Comparison of ENCODE assay signal across 8 mouse cellular contexts in the genomic region with DNA sequence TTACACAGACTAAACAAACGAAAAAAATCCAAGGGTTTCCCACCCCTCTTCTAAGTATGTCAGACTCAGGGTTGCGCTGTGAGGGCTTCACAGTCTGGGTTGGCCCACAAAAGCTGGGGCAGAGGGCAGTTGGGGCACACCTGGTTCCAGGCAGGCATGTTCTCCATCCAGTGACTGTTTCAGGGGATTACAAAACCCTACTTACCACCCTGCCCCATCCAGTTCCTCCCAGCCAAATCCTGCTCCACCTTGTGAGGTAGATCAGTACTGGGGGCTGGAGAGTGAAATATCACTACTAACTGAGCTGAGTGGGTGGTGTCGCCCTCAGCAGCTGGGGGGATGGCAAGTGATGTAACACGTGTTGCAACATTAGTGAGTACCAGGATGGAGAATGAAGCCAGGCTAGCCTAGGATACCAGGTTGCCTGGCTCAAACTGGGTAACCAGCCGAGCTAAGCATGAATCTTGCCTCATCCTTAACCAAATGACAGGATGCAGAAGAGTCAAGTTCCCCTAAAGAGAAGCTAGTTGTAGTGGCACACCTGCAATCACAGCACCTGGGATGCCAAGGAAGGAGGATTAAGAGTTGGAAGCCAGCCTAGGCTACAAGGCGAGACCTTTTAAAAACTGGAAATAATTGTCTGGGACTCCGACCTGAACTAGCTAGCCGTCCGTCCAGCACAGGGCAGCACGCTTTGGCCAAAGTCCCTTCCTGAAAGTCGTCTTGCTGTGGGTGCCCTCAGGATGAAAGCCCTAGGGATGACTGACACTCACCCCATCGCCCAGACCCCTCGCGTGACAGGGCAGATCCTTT. TPM values are rescaled to one million over a fixed set of nuclear protein-coding genes. Genes with fewer than 3 reads are reported as not detected.
A peak's percentile ranks its signal among the peaks of the same experiment; 100 is the strongest.
DNase-seq lines count a peak whose midpoint lies in the region; ATAC-seq and TF ChIP-seq lines count a peak whose summit lies in the region.

No protein-coding gene starts in this region.

- H3K79me2 ChIP-seq in liver, adult 2 months (ENCODE audit: control insufficient read depth, insufficient read depth, low read length), result peaks cover 38% of the 10 kb centered on the region

- H3K4me3 ChIP-seq in spleen, adult 2 months (ENCODE audit: extremely low read depth, insufficient read depth, insufficient read length), result peak overlapping the region; percentile 58
- H3K4me3 ChIP-seq in embryonic facial prominence, embryonic 14.5 days (ENCODE audit: low read depth, low read length), result peak overlapping the region; percentile 61
- peak overlapping the region; percentile 73 for H3K4me3 ChIP-seq in hindbrain, postnatal 0 days (ENCODE audit: low read length)
- H3K4me3 ChIP-seq in liver, adult 2 months (ENCODE audit: insufficient read depth, low read depth, low read length), result peak overlapping the region; percentile 78
- H3K4me3 ChIP-seq in neural tube, embryonic 13.5 days, result peak overlapping the region; percentile 76

- TF ChIP-seq CTCF in spleen, adult 2 months (IDR thresholded peaks at IDR 0.05; ENCODE audit: extremely low read depth, insufficient read depth, insufficient read length, insufficient replicate concordance), result no peak
- no peak for TF ChIP-seq CTCF in hindbrain, postnatal 0 days (IDR thresholded peaks at IDR 0.05; ENCODE audit: low read depth)
- TF ChIP-seq CTCF in liver, adult 2 months (IDR thresholded peaks at IDR 0.05; ENCODE audit: low read depth, low read length), result no peak

- H3K9me3 ChIP-seq in embryonic facial prominence, embryonic 14.5 days (ENCODE audit: control insufficient read depth, low read length), result no peaks in the 10 kb centered on the region
- H3K9me3 ChIP-seq in hindbrain, postnatal 0 days (ENCODE audit: low read length), result no peaks in the 10 kb centered on the region
- H3K9me3 ChIP-seq in neural tube, embryonic 13.5 days, result no peaks in the 10 kb centered on the region

- 29% methylated on average over 14 of the region's 14 CpGs for WGBS in spleen, adult 2 months
- 21% methylated on average over 14 of the region's 14 CpGs for WGBS in embryonic facial prominence, embryonic 14.5 days
- WGBS in hindbrain, postnatal 0 days, result 16% methylated on average over 14 of the region's 14 CpGs
- WGBS in liver, adult 2 months, result 9% methylated on average over 14 of the region's 14 CpGs
- 20% methylated on average over 14 of the region's 14 CpGs for WGBS in neural tube, embryonic 13.5 days

- no peak overlapping the region for H3K27ac ChIP-seq in spleen, adult 2 months (ENCODE audit: insufficient read depth, low read length)
- H3K27ac ChIP-seq in embryonic facial prominence, embryonic 14.5 days (replicated peaks; ENCODE audit: low read depth, low read length), result no peak overlapping the region
- H3K27ac ChIP-seq in hindbrain, postnatal 0 days, result peak overlapping the region; percentile 80
- H3K27ac ChIP-seq in liver, adult 2 months (replicated peaks; ENCODE audit: insufficient read depth, low read depth, low read length), result peak overlapping the region; percentile 78
- H3K27ac ChIP-seq in neural tube, embryonic 13.5 days (replicated peaks), result no peak overlapping the region

- ATAC-seq in embryonic facial prominence, embryonic 14.5 days (ENCODE audit: low read depth), result no peak
- peak; percentile 6; the same call in 1 of the 2 replicates for ATAC-seq in hindbrain, postnatal 0 days
- ATAC-seq in neural tube, embryonic 13.5 days (ENCODE audit: low read depth), result 0 out of 2 replicates have a peak, but pooled peaks have one; percentile 1

- H3K4me2 ChIP-seq in embryonic facial prominence, embryonic 14.5 days (ENCODE audit: low read depth, low read length), result peak overlapping the region; percentile 93
- H3K4me2 ChIP-seq in hindbrain, postnatal 0 days (ENCODE audit: low read depth, low read length), result peak overlapping the region; percentile 81
- H3K4me2 ChIP-seq in neural tube, embryonic 13.5 days, result peak overlapping the region; percentile 91

- no peaks in the 10 kb centered on the region for H3K27me3 ChIP-seq in spleen, adult 2 months (ENCODE audit: control insufficient read depth, insufficient read depth, low read length)
- H3K27me3 ChIP-seq in embryonic facial prominence, embryonic 14.5 days (replicated peaks; ENCODE audit: control insufficient read depth, insufficient read depth, low read length), result no peaks in the 10 kb centered on the region
- H3K27me3 ChIP-seq in hindbrain, postnatal 0 days (ENCODE audit: insufficient read depth, low read length), result no peaks in the 10 kb centered on the region
- no peaks in the 10 kb centered on the region for H3K27me3 ChIP-seq in liver, adult 2 months (ENCODE audit: control insufficient read depth, insufficient read depth, low read length)
- H3K27me3 ChIP-seq in neural tube, embryonic 13.5 days, result peaks cover 18% of the 10 kb centered on the region

- peak overlapping the region; percentile 79 for H3K9ac ChIP-seq in embryonic facial prominence, embryonic 14.5 days (ENCODE audit: low read depth, low read length)
- peak overlapping the region; percentile 72 for H3K9ac ChIP-seq in hindbrain, postnatal 0 days (replicated peaks; ENCODE audit: low read length)
- H3K9ac ChIP-seq in liver, adult 2 months (ENCODE audit: low read depth, low read length), result peak overlapping the region; percentile 91
- peak overlapping the region; percentile 86 for H3K9ac ChIP-seq in neural tube, embryonic 13.5 days

- H3K36me3 ChIP-seq in spleen, adult 2 months (ENCODE audit: control insufficient read depth, insufficient read depth, low read length), result no peaks in the 10 kb centered on the region
- no peaks in the 10 kb centered on the region for H3K36me3 ChIP-seq in embryonic facial prominence, embryonic 14.5 days (ENCODE audit: control insufficient read depth, insufficient read depth, low read length)
- H3K36me3 ChIP-seq in hindbrain, postnatal 0 days (ENCODE audit: insufficient read depth, low read length), result no peaks in the 10 kb centered on the region
- H3K36me3 ChIP-seq in liver, adult 2 months (ENCODE audit: control insufficient read depth, insufficient read depth, low read length), result no peaks in the 10 kb centered on the region; the same call in 1 of the 2 replicates
- no peaks in the 10 kb centered on the region for H3K36me3 ChIP-seq in neural tube, embryonic 13.5 days

- no peak for TF ChIP-seq POLR2A in spleen, adult 2 months (IDR thresholded peaks at IDR 0.05; ENCODE audit: low read depth, low read length)
- TF ChIP-seq POLR2A in liver, adult 2 months (IDR thresholded peaks at IDR 0.05; ENCODE audit: extremely low read depth, insufficient read depth, low read length), result peak; percentile 50; the same call in 1 of the 2 replicates

- DNase-seq in spleen, adult 2 months (ENCODE audit: low read depth in 1 of 2, low spot score in 2 of 2), result no peak
- DNase-seq in spleen, adult 12 weeks (ENCODE audit: low spot score), result no peak
- no peak for DNase-seq in embryonic facial prominence, embryonic 14.5 days (ENCODE audit: low spot score)
- peak; percentile 13 for DNase-seq in hindbrain, postnatal 0 days (ENCODE audit: low spot score)
- peak; percentile 70 for DNase-seq in liver, adult 2 months (ENCODE audit: extremely low read depth, low read depth, low spot score)
- no peak for DNase-seq in cerebellum, postnatal 10 days
- DNase-seq in gastrocnemius, postnatal 10 days, result no peak

- H3K4me1 ChIP-seq in spleen, adult 2 months (ENCODE audit: control insufficient read depth, insufficient read depth, insufficient read length), result peaks cover 5% of the 10 kb centered on the region; the same call in 1 of the 2 replicates
- peaks cover 4% of the 10 kb centered on the region for H3K4me1 ChIP-seq in embryonic facial prominence, embryonic 14.5 days (ENCODE audit: control insufficient read depth, insufficient read depth, low read length)
- H3K4me1 ChIP-seq in hindbrain, postnatal 0 days (ENCODE audit: insufficient read depth, low read length), result 0 out of 2 replicates have a peak, but pooled peaks cover 4% of the 10 kb centered on the region
- peaks cover 19% of the 10 kb centered on the region for H3K4me1 ChIP-seq in liver, adult 2 months (ENCODE audit: control insufficient read depth, insufficient read depth, low read length)
- H3K4me1 ChIP-seq in neural tube, embryonic 13.5 days (replicated peaks), result peaks cover 15% of the 10 kb centered on the region

RNA-seq across cellular contexts. Expression of a gene that starts 0.7 kb away (rescaled TPM):
- 12.0 and 12.8 TPM in 2 replicates for polyA plus RNA-seq in spleen, adult 2 months (2012; rRNA removed)
- 33.4 and 38.6 TPM in 2 replicates for polyA plus RNA-seq in embryonic facial prominence, embryonic 14.5 days (2014; fragmentation: Nextera tagmentation; extraction: Ambion mirVana)
- total RNA-seq in hindbrain, postnatal 0 days (2014; rRNA removed), result 37.8 TPM in 2 replicates
- polyA plus RNA-seq in hindbrain, postnatal 0 days (2015; fragmentation: Nextera tagmentation; extraction: Ambion mirVana), result 28.3 and 29.9 TPM in 2 replicates
- total RNA-seq in liver, adult 2 months (2014; rRNA removed), result 464 and 499 TPM in 2 replicates
- polyA plus RNA-seq in liver, adult 2 months (2012; rRNA removed), result 610 and 703 TPM in 2 replicates
- polyA plus RNA-seq in neural tube, embryonic 13.5 days (2015; fragmentation: Nextera tagmentation; extraction: Ambion mirVana), result 14.2 and 15.7 TPM in 2 replicates
- 10 to 100 TPM; 11.4 to 15.6 TPM for total RNA-seq in gastrocnemius, postnatal 10 days (2021)

RNA-seq across cellular contexts. Expression of a gene that starts 40.9 kb away (rescaled TPM):
- polyA plus RNA-seq in spleen, adult 2 months (2012; rRNA removed), result 45.9 and 112 TPM in 2 replicates
- polyA plus RNA-seq in embryonic facial prominence, embryonic 14.5 days (2014; fragmentation: Nextera tagmentation; extraction: Ambion mirVana), result 16.5 and 18.2 TPM in 2 replicates
- 17.9 and 36.7 TPM in 2 replicates for total RNA-seq in hindbrain, postnatal 0 days (2014; rRNA removed)
- 16.5 and 17.1 TPM in 2 replicates for polyA plus RNA-seq in hindbrain, postnatal 0 days (2015; fragmentation: Nextera tagmentation; extraction: Ambion mirVana)
- total RNA-seq in liver, adult 2 months (2014; rRNA removed), result 18.3 and 19.9 TPM in 2 replicates
- polyA plus RNA-seq in liver, adult 2 months (2012; rRNA removed), result 11.4 and 12.2 TPM in 2 replicates
- polyA plus RNA-seq in neural tube, embryonic 13.5 days (2015; fragmentation: Nextera tagmentation; extraction: Ambion mirVana), result 15.8 and 16.6 TPM in 2 replicates
- 10 to 100 TPM; 18.4 to 25.0 TPM for total RNA-seq in gastrocnemius, postnatal 10 days (2021)

RNA-seq across cellular contexts. Expression of a gene that starts 56.6 kb away (rescaled TPM):
- polyA plus RNA-seq in spleen, adult 2 months (2012; rRNA removed), result 0.21 and 0.47 TPM in 2 replicates
- 2.2 and 2.5 TPM in 2 replicates for polyA plus RNA-seq in embryonic facial prominence, embryonic 14.5 days (2014; fragmentation: Nextera tagmentation; extraction: Ambion mirVana)
- 1.2 TPM in 1 of 2 replicates, not detected in the other for total RNA-seq in hindbrain, postnatal 0 days (2014; rRNA removed)
- 0.29 TPM in 2 replicates for polyA plus RNA-seq in hindbrain, postnatal 0 days (2015; fragmentation: Nextera tagmentation; extraction: Ambion mirVana)
- total RNA-seq in liver, adult 2 months (2014; rRNA removed), result 0.20 and 0.74 TPM in 2 replicates
- polyA plus RNA-seq in liver, adult 2 months (2012; rRNA removed), result 0.22 and 0.34 TPM in 2 replicates
- 2.1 and 2.8 TPM in 2 replicates for polyA plus RNA-seq in neural tube, embryonic 13.5 days (2015; fragmentation: Nextera tagmentation; extraction: Ambion mirVana)
- total RNA-seq in gastrocnemius, postnatal 10 days (2021), result under 1 TPM in 1 of 2 experiments, not detected in 1; 0.41 TPM

Comparison
In these comparisons a context has a peak if more than half of its experiments do, and no peak if none do; other contexts are left out.
1. DNase-seq: peak in hindbrain, postnatal 0 days (single experiment) and liver, adult 2 months (single experiment); none in spleen, adult 2 months (0 of 2), spleen, adult 12 weeks (single experiment), embryonic facial prominence, embryonic 14.5 days (single experiment), cerebellum, postnatal 10 days (0 of 2) and gastrocnemius, postnatal 10 days (single experiment).
2. H3K27ac ChIP-seq: peak in hindbrain, postnatal 0 days (single experiment) and liver, adult 2 months (single experiment); none in spleen, adult 2 months (single experiment), embryonic facial prominence, embryonic 14.5 days (single experiment) and neural tube, embryonic 13.5 days (single experiment).
3. RNA of a gene that starts 0.7 kb away (polyA plus RNA-seq): 610 to 703 TPM in liver, adult 2 months; 33.4 to 38.6 TPM in embryonic facial prominence, embryonic 14.5 days, 28.3 to 29.9 TPM in hindbrain, postnatal 0 days, 14.2 to 15.7 TPM in neural tube, embryonic 13.5 days and 12.0 to 12.8 TPM in spleen, adult 2 months; every median in the first group is over 10 times any median in the second.
4. Peak in every context shown above with its lines, with median percentiles within 50 percentile points of each other: H3K4me3 ChIP-seq, H3K4me2 ChIP-seq and H3K9ac ChIP-seq.